Mouse (Mus musculus) cerebral cortex, adult 2 months (tissue): ENCODE data around the gene Rragc.

Experiments
- WGBS: fragments of 180-500 bp; shearing (Covaris S2); methylation state at CpG from one replicate; pipeline ENCODE4 v1.1.7; 2018; 5-methylcytosine and 5-hydroxymethylcytosine counted together

Gene Rragc

GRCm38 (mm10) chr4:123916748-123917547 lies at the start of gene Rragc:
Rragc (plus strand) TSS chr4:123917446.
- WGBS: 2% methylated on average over 48 of the region's 49 CpGs

DNA sequence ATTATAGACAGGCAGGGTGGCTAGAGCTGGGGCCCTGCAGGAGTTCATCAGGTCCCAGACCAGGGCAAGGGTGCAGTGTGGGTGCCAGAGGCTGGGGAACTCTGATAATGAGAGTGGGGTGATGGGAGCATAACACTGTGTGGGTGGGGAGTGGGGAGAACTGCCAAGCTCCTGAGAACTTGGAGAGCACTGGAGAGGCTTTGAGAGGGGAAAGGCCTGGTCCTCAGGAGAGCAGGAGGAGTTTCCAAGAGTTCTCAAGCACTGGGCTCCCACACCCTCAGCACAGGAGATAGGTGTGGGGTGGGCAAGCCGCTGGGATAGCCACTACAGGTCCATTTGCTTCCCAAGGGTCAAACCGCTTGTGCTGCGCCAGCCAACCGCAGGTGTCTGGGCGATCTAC lies 23.5 kb upstream of the Rragc start:
- WGBS: 88% methylated on average over 5 of the region's 5 CpGs

- WGBS: 86% methylated on average over 4 of the region's 4 CpGs
Observed at GRCm38 (mm10) chr4:123894295-123894694, 23.0 kb upstream of the Rragc start.

DNA sequence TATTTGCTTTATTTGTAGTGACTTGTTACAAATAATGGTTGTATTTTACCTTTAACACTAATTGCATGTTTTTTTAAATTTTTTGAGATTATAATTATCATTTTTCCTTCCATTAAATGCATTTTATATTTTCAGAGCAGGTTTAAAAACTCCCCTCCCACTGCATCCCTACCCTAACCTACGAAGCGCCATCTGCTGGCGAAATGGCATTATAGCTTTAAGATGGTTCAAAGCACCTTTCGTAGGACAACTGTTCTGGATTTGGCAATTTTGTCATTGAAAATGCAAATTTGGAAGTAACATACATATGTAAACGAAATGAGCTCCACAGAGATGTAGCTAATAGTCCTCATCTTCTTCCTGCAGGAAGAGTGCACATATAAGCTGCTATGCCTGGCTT lies 18.6 kb upstream of the Rragc start:
- 6% methylated on average over 5 of the region's 5 CpGs for WGBS

DNA sequence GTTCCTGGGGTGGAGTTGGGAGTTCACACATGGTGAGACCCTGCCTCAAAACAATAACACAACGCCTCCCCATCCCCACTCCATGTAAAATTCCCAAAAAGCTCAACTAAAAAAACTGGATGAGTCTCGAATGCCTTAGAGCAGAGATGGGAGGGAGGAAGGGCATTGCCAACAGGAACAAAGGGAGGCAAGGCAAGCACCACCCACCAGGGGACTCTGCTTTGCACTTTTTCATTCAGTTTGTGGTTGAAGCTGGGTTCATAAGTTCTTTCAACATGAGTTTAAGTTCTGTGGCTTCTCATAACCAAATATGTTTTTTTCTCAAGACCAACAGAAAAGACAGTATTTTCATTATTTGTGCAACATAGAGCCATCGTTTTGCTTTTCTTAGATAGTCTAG lies 13.8 kb upstream of the Rragc start:
- 64% methylated on average over 3 of the region's 3 CpGs for WGBS

- WGBS: 1% methylated on average over 49 of the region's 49 CpGs
Observed at GRCm38 (mm10) chr4:123904333-123905125, 12.7 kb upstream of the Rragc start, which contains the start of gene Mycbp. Mycbp (plus strand) TSS chr4:123904832.

GRCm38 (mm10) chr4:123905126-123905668 lies 12.0 kb upstream of the Rragc start:
- WGBS: under 1% methylated on average over 53 of the region's 53 CpGs

GRCm38 (mm10) chr4:123911503-123911902 lies 5.7 kb upstream of the Rragc start:
- WGBS: 84% methylated on average over 4 of the region's 4 CpGs

DNA sequence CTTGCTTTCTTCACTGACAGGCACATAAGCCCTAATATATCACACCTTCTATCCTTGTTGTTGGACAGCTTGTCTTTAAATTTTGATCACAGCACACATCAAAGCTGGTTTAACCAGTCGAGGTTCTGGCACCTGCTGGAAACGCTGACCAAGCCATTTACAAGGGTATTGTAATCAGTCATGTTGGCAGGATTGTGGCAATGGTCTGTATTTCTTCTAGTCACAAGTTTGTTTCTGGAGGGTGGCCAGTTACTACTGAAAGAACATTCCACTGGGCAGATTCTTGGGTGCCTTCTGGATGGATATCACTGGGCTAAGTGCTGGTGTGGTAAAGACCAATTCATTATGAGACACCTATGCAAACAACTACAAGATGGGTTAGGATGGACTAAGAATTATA lies 4.8 kb upstream of the Rragc start:
- WGBS: 59% methylated on average over 2 of the region's 2 CpGs

GRCm38 (mm10) chr4:123917548-123918140 lies 398 bp downstream of the Rragc start, which contains the start of gene 4930535I16Rik:
4930535I16Rik (minus strand) TSS chr4:123918022.
- WGBS: under 1% methylated on average over 63 of the region's 63 CpGs

DNA sequence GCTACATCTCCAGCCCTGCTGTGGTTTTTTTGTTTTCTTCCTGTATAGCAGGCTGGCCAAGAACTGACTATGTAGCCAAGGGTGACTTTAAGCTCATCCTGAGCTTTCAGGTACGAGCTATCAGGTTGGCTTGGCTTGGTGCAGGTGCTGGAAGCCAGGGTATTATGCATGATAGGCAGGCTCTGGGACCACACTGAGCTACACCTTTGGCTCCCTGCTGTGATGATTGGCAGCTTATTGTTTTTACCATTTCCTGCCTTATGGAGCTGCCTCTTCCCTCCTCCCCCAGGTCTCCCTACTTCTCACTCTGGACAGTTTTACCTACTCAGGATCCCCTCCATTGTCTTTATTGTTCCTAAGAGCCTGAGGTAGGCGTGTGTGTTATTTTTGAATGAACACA lies 1.6 kb downstream of the Rragc start:
- WGBS: 60% methylated on average over 2 of the region's 2 CpGs

- 86% methylated on average over 4 of the region's 4 CpGs for WGBS
Observed at GRCm38 (mm10) chr4:123921055-123921565, 3.9 kb downstream of the Rragc start.

GRCm38 (mm10) chr4:123929994-123930393 lies 12.7 kb downstream of the Rragc start:
- WGBS: 87% methylated on average over 4 of the region's 4 CpGs

- WGBS: 62% methylated on average over 4 of the region's 4 CpGs
Observed at GRCm38 (mm10) chr4:123934306-123934705, 17.1 kb downstream of the Rragc start.

DNA sequence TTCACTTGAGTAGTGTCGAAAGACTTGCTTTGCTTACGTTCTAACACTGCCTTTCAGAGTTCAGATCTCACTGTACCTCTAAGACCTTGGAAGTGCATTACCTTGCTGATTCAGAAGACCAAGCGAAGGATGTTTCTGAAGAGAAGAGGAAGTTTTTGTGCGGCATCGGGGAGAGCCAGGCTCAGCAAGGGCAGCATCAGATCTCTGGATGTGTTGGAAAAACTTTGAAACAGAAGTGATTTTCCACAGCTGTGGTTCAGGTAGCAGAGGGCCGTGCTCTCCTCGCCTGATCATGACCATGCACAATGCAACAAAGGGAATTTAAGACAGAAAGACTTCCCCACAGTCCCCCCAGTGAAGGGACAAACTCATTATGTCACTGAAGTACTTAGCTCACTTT lies 18.8 kb downstream of the Rragc start:
- 86% methylated on average over 7 of the region's 7 CpGs for WGBS

GRCm38 (mm10) chr4:123939838-123940237 lies 22.6 kb downstream of the Rragc start:
- 3% methylated on average over 4 of the region's 4 CpGs for WGBS

- WGBS: 77% methylated on average over 7 of the region's 7 CpGs
Observed at GRCm38 (mm10) chr4:123940878-123941277, 23.6 kb downstream of the Rragc start.

- 65% methylated on average over 4 of the region's 4 CpGs for WGBS
Observed at GRCm38 (mm10) chr4:123946701-123947100, 29.5 kb downstream of the Rragc start.

- 57% methylated on average over 5 of the region's 5 CpGs for WGBS
Observed at GRCm38 (mm10) chr4:123947149-123947548, 29.9 kb downstream of the Rragc start.

- 77% methylated on average over 6 of the region's 6 CpGs for WGBS
Observed at GRCm38 (mm10) chr4:123948901-123949300, 31.7 kb downstream of the Rragc start.

GRCm38 (mm10) chr4:123949649-123950048 lies 32.4 kb downstream of the Rragc start:
- 91% methylated on average over 10 of the region's 10 CpGs for WGBS

DNA sequence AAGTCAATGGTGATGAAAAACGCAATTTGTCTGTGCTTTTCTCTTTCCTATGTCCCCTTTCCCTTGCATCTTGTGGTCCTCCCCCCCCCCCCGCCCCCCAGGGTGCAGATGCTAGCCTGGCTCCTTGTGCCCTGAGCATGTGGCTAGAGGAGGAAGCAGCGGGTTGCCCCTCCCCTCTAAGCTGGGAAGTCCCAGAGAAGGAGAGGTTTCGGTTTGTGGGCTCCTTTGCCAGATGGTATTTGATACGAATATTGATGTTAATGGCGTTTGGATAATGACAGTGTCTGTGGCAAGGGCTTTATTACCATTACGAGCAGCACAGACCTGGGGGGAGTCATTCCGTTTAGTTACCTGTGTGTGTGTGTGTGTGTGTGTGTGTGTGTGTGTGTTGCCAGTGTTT lies 34.8 kb downstream of the Rragc start:
- WGBS: 70% methylated on average over 8 of the region's 8 CpGs
